Mouse (Mus musculus) thymus, postnatal 4 days (tissue): ENCODE results near the gene Ivl.

Experiments
- DNase-seq: peaks from one replicate; pipeline ENCODE4 v3.0.0; 2021

Ivl gene

DNA sequence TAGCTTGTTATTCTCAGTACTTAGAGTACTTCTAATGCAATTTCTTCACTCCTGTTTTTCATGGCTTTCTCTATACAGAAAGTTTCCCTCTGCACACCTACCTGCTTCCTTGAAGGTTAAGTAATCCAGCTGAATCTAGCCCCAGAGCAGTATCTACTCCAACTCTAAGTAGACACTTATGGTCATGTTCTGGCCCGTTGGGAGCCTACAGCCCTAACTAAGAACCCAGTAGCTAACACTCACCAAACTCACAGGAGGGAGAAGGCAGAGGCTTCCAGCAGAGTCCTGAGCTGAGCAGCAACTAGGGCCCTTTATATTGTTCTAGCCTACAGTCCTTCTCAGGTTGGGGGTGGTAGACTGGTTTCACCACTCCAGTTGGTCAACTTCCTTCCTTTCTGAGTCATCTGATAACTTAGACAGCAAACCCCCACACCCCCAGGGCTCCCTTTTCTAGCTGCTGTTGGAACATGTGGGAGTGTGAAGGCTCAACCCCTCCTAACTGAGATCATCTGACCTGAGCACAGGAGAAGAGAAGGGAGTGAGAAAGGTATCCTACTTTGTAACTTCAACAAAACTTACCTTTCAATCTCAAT is at the start of gene Ivl:
Ivl (minus strand) TSS at position 287 of the 593 bp plus-strand sequence.
- DNase-seq, result no peak

DNA sequence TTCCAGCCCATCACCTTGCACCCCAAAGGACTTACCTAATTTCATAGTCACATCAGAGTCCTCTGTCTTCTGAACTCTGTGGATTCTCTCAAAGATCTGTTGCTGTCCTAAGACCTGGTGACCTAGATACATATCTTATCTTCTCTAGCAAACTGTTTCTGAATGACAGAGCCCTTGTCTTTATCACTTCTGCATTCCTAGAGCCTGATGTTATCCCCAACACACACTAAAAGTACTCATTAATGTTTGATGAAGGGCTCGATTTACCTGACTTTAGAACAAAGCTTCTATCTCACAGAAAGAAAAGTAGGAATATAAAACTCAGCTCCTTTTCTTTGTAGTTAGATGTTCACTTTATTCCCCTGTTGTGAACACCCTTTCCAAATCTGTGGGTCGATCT is 48.0 kb upstream of the Ivl start, which contains the start of gene Lce6a:
Lce6a (minus strand) TSS at position 101 of the 400 bp plus-strand sequence.
- DNase-seq, result no peak

DNA sequence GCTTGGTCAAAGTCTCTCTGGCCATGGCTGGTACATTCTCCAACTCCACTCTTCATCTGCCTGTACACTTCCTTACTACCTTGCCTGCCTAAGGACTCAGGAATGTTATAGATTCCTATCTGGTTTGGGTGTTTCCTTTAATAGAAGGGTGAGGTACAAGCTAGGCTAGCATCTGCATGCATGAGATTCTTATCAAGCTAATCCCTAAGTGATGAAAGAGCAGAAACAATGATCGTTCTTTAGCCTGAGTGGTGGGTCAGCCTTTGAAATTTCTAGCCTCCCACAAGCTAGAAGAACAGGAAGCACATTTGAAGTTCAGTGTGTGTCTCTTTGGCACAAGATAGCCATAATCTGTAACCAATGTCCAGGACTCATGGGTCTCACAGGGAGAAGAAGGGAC is 36.3 kb upstream of the Ivl start:
- no peak for DNase-seq

DNA sequence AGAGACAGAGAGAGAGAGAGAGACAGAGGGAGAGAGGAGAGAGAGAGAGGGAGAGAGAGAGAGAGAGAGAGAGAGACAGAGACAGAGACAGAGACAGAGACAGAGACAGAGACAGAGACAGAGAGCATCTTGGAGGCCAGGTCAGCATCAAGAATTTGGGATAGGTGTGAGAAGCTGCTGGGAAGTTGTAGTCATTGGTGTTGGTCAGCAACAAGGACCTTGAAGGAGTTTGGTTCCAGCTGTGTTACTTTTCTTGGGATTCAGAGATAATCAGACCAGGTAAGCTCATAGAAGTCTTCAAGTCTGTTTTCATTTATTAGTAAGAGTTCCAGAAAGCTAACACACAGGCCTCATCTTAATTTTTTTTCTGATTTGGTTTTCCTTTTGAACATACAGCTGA is 33.9 kb upstream of the Ivl start, which contains the start of gene 2210017I01Rik:
2210017I01Rik (minus strand) TSS at position 101 of the 400 bp plus-strand sequence.
- DNase-seq, result no peak

DNA sequence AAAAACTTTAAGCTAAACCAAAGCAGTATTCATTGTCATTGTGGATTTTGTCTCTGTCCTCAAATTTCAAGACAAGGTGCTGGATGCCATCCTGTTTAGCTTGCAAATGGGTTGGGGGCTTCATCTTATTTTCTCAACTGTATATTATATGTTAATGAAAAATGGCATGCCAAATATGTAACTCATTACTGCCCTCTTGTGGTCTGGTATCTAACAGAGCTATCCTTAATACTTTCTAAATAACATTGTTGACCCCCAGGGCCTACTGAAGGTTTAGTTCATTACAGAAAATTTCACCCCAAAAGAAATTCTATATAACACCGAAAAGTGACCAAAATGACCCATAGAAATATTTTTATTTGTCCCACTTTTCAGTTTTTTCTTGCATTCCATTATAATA is 28.6 kb upstream of the Ivl start:
- DNase-seq, result no peak

DNA sequence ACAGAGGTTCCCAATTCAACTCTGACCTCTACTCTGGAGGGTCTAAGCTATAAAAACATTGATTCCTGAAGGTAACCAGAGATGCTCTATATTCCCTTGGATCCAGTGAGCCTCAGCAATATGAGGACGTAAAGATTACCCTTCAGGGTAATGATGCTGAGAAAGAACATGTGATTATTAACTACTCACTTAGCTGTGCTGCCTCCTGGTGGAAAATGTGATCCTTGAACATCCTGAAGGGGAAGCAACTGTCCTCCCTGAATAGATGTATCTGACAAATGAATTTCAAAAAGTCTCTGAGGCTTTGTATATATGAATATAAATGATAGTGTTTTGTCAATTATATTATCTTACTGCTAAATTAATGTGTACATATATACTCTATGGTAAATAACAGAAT is 26.9 kb upstream of the Ivl start:
- no peak for DNase-seq

DNA sequence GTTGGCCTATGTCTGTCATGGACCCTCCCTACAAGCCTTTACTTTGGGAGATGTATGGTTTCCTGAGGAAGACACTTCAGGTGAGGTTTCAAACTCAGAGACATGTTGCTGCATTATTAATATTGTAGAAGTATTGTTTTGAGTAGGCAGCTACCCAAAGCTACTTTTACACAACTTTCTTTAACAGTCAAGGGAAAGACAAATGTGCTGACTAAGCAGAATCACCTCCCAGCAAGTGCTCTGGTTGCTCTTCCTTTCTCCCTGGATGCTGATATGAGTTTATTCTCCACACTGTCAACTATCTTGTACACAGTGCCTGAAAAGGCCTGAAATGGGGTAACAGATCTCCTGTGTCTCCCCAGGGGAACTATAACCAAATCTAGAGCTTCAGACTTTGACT is 26.4 kb upstream of the Ivl start:
- no peak for DNase-seq

DNA sequence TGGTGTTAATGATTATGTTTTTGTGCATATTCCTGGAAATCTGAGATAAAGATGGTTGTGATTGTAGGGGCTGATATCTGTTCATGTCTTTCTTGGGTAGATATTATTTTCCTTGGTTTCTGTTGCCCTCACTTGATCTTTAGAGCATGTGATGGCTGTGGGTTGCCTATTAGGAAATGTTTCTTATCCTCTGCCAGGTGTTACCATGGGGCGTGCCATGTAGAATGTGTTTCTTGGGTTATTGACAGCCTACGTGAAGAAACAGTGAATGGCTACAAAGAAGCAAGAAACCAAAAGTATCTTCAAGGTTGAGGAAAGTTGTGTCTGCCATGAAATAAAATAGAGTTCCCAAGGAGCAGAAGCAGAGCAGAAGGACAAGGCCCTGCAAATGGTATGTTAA is 24.9 kb upstream of the Ivl start:
- no peak for DNase-seq

DNA sequence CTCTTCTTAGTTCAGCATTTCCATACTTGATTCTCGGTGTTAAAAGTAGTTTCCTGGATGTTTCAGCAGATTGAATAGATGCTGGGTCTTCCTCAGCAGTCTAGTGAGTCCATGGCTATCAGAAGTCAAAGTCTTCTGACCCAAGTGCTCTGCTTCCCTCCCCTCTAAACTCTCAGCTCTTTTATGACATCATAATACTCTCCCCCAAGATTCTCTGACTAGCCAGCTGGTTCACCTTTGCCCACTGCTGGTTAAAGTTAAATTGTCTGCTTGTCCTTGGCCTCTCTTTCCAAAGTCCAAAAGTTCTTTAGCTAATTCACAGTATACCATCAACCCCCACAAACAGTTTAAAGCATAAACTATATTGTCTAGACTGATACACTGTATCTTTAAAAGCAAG is 15.3 kb upstream of the Ivl start, which contains the start of gene Smcp:
Smcp (minus strand) TSS at position 140 of the 400 bp plus-strand sequence.
- no peak for DNase-seq

DNA sequence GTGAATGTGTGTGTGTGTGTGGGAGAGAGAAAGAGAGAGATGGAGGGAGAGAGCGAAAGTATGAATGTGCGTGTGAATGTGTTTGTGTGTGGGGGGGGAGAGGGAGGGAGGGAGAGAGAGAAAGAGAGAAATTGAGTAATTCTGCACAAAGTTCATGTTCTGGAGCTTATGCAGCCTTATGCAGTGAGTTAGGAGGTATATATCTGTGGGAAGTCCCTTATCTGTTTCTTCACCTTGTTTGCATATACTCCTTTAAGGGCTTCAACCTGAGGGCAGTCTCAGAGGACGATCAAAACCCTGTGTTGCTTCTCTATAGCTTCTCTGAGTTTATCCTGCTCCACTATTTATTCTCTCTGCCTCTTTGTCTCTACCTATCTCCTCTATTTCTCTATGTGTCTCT is 13.7 kb upstream of the Ivl start:
- DNase-seq, result no peak

DNA sequence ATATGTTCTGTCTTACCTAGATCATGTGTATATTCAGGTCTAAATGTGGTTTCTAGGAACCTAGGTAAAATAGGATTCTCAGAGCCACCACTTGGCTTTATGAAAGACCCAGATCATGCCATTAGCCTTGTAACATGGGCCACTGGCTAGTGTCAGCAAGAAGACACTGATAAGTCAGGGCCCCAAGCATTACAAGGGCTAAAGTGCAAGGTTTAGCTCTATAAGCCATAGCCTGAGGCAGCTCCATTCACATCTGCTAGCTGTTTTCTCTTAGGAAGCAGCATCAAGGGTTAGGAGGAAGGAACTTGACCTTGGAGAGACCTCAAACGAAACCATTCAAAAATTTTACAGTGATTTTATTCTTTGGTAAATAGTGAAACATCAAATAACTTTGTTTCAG is 11.5 kb upstream of the Ivl start:
- DNase-seq, result no peak

DNA sequence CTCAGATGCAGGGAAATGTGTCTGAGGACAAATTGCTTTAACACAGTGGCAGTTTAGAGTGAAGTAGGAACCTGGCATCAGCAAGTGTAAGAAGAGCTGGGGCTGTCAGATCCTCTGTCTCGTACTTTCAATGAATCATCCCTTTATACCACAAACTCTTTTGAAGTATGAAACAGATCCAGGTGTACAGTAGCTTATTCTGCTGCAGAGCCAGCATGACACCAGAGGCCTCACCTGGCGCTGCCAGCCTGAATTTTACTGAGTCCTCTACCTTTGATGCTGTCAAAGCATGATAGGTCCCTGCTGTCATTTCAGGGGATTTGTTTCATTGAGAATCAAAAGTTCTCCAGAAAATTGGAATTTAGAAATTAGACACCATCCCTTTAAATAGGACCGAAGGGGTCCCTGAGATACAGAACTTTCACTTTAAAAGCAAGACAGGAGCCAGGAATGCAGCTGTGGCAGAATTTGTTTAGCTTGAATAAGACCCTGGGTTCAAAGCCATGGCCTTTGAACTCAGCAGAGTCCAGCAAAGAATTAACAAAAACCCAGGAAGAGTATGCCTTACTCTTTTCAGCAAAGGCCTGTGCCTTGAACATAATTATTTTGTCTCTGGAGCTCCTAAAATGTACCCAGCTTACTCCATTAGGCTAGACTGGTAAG is 9.8 kb upstream of the Ivl start:
- DNase-seq, result no peak

DNA sequence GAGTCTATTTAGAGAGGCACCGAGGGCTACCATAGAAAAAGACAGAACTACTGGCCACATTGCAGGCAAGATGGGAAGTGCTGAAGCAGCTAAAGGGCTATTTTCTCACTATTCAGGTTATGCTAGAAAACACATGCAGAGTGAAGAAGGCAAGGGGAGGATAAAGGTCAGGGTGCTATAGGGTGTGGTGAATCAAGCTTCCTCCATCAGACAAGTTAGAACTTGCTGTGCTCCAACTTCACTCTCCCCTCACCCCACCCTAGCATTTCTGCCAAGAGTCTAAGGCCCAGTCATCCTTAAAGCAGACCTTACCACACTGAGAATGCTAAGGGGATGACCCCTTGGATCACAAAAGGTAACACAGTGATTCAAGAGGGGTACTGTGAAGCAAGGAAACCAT is 6.0 kb upstream of the Ivl start:
- DNase-seq, result no peak

DNA sequence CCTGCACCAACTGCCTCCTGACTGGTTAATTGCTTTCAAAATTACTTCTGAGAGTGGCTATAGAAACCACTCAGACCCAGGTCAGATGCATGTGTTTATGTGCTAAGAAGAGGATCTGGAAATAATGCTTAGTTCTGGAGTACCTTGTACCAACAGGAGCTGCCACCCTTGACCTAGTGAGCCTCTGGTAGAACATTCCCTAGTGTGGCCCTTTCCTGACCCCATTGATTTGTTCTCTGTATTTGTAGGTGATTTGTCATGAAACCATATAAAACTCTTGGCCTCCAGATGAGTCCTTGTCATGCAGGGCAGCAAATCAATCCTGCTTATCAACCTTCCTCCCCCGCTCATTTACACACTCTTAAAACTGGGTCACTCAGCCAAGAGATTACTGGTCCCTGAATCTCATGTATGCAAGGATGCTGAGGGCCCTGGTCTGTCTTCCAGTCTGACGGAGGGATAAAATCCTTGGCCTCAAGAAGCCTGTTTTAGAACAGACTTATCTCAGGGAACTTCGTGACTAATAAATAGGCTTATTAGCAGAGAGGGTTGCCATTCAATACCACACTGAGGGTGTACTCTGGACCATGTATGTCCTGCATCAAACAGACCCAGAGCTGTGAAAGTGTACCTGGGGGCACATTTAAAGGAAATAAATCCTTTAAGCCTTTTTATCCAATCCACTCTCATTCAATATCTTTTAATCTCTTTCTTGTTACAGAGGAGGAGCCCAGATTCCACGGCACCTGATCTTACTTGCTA is 5.3 kb upstream of the Ivl start:
- DNase-seq, result no peak

DNA sequence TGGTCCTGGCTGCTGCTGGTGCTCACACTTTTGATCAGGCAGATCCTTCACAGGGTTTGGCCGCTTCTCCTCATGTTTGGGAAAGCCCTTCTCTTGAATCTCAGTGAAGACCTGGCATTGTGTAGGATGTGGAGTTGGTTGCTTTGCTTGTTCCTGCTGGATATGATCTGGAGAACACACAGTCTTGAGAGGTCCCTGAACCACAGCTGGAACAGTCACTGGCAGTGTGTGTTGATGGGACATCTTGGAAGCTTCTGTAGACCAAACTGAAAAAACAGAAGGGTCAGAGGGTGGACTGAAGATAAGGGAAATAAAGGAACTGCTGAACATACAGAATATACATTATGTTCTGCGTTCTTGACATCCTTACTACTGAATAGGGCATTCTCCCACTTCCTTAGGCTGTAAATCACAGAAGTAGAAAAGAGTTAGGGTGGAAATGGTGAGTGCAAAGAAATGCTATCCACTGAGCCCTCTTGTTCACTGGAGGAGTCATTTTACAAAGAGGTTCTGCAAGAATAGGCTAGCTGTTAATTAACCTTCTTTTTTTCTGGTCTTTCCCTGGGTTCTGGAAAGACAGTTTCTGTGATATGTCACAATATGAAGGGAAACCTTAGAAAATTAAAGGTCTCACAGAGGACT is 900 bp downstream of the Ivl start:
- DNase-seq, result no peak

DNA sequence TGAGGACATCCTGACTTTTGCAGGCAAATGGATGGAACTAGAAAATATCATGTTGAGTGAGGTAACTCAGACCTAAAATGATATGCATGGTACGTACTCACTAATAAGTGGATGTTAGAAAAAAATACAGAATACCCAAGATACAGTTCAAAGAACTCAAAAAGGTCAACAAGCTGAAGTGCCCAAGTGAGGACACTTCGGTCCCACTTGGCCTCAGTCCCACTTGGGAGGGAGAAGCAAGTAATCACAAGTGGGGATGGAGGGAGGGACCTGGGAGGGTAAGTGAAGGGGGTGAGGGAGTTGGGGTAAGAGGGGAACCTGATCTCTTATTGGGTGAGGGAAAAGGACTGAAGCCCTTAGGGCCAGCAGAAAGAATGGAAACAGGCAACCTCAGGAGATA is 4.8 kb downstream of the Ivl start:
- DNase-seq, result no peak

DNA sequence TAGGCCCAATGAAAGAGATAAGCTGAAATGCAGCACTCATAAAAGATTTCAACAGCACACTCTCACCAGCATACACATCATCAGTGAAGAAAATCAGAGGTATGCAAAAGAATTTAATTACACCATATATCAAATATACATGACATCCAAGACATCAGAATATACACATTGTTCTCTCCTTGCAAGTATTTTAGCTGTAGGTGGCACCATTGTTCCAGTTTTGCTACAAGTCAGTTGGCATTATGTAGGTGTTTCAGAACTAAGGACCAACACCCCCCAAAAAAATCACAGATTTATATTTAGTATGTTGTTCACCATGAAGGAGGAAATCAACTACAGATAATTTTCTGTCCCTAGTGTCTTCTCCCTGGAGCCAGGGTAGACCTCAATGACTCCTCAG is 8.1 kb downstream of the Ivl start:
- no peak for DNase-seq

DNA sequence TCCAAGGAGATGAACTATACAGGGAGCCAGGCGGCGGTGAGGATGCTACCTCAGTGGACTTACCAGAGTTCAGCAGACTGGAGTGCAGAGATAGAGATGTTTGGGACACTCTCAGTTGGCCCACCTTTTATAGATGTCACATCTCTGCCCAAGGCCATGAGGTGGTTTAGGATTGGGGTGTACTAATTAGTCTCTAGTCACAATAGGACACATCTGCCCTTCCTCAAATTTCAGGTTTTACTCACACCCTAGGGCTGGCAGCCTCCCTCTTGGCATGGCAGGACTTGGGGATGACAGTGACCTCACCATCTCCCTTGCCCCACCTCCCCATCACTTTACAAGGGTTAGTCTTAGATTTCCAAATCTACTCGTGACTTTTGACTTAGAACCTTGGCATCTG is 39.1 kb downstream of the Ivl start, which contains the start of gene 2310046K23Rik:
2310046K23Rik (minus strand) TSS at position 101 of the 400 bp plus-strand sequence.
- DNase-seq, result no peak
